Mouse (Mus musculus) lung, postnatal 36 days (tissue): ENCODE measurements around the gene Lmbrd1.
"Not testable (repeated sequence)": the region's sequence is repeated elsewhere in the genome, so short reads cannot be mapped to it uniquely, and the experiment has no call there.

ENCODE experiments used
- DNase-seq: peaks from one replicate; pipeline ENCODE4 v3.0.0; 2022; ENCODE audit warnings: mixed read lengths

Gene Lmbrd1

DNA sequence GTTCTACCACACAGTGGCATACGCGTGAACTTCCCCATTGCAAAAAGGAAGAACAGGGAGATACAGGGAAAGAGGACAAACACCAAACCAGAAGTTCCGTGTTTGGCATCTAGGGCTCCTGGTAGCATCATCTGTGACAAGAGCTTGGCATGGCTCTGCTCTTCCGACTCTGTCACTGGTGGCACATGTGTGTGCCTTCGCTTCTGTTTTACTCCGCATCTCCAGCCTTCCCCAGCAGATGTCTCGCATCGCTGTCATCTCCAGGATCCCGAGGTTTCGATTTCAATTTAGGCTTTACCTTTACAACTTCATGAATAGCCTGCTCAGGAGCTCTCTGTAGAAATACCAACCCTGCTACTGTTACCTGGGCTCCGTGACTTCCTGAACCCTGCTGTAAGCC lies 51.4 kb downstream of the Lmbrd1 start:
- DNase-seq, result no peak

DNA sequence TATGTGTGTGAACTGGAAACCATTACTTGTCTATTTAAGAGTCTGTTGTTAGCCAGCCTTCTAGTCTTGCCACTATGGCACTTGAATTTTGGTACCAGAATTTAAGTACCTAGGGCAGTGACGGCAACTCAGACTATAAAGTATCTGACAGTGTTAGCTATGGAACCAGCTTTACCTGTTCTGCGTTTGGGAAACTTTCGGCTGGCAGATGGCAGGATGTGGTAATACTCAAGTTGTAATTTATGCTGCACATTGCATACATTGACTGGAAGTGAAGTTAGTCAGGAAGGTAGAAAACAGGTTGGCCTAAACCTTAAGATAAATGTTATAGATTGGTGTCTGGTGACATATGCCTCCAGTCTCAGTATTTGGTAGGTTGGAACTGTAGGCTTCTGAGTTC lies 53.9 kb downstream of the Lmbrd1 start:
- DNase-seq, result no peak

DNA sequence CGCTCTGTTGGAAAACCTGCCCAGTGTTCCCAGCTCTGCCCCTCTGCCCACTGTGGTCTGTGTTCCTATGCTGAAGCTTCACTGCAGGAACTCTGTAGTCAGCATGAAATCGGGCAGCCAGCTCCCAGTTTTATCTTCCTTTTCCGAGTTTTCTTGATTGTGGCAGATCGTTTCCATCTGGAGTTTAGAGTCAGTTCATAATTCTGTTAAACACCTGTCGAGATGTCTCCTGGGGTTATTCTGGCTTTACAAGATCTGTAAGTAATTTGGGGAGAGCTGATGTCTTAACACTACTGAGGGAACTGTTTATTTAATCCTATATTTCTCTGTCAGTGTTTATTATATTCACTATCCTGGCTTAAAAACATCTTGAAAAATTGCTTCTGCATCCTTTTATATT lies 56.4 kb downstream of the Lmbrd1 start:
- no peak for DNase-seq

DNA sequence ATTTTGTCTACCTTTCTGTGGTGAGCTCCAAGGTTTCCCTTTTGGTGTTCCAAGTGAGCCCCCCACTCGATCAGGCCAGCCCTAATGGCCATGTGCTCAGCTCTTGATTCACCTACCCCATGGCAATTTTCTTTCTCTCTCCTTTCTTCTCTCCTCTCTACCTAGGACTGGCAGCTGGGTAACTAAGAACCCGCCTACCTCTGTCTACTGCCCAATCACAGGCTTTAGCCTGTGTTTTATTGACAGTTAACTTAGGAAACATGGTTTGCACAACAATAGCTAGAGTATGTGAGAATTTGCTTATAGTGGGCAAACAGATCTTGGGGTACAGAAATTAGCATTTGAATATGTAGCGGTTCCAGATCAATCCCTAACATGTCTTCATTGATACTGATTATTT lies 62.5 kb downstream of the Lmbrd1 start:
- DNase-seq, result no peak

DNA sequence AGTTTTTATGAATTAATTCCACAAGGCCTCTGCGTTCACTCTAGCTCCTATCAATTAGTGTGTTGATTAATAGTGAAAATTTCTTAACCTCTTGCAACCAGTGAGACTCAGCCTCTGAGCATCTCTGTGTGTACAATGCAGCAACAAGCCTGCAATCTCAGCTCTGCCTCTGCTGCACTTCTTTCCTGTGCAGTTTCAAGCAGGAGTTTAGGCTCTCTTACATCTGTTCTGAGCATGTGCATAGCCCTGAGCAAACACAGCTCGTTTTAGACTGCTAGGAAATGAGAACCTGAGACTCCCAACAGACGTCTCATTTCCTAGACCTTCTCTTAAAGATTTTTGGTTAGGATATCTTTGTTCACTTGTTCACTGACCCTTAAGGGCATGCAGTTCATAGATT lies 63.1 kb downstream of the Lmbrd1 start:
- no peak for DNase-seq

DNA sequence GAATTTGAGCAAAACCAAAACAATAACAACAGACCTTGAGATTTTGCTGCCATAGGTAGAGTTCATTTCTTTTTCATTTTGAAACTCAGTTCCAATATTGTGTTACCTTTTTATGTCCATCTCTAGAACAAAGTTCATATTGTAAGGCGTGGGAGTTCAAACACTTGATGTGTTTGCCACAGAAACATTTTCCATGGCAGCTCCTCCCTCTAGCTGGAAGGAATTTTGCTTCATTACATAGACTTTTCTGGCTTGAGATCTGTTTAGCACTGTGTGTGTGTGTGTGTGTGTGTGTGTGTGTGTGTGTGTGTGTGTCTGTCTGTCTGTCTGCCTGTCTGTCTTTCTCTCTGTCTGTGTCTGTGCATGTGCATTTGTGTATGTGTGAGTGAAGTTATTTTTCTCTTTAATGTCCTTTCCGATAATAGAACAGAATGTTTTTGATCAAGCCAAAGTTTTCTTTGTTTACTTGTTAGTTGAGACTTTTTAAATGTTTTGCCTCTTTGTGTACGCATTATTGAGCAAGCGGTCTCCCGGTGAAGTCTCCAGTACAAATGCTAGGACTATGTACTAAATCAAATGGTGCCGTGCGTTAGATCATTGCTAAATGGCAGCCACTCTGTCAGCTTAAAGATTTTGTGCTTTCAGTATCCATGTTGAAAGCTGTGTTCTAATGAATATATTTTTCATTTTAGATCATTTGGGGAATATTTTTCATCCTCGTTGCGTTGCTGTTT lies 64.9 kb downstream of the Lmbrd1 start:
- DNase-seq, result no peak

DNA sequence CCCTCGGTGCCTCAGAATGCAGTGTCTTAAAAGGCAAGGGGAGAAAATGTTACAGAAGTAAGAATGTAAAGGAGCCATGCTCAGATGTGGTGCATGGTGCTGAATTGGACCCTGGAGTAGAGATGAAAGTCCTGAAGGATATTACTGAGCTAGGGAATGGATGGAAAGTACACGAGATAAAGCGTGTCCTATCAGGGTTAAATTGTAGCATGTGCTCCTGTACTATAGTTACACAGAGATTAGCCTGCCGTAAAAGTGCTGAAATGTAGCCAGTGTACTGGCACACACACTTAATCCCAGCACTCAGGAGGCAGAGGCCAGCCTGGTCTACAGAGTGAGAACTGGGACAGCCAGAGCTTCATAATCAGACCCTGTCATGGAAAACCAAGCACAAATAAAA lies 74.3 kb downstream of the Lmbrd1 start:
- DNase-seq, result no peak

DNA sequence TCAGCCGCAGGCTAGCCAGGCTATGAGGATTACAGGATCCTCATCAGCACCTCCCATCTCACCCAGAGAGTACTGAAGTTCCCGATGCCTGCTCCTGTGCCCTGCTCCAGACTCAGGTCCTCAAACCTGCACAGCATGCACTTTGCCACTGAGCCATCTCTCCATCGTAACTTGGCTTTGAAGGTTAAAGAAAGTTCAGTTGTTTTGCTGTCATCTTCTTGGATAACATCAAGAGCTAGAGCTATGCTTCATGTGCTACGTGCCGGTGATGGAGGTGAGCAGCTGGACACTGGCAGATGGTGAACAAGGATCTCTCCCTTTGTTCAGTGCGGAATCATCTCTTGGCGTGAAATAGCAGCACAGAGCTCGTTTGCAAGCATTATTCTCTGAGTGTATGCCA lies 80.1 kb downstream of the Lmbrd1 start:
- no peak for DNase-seq

DNA sequence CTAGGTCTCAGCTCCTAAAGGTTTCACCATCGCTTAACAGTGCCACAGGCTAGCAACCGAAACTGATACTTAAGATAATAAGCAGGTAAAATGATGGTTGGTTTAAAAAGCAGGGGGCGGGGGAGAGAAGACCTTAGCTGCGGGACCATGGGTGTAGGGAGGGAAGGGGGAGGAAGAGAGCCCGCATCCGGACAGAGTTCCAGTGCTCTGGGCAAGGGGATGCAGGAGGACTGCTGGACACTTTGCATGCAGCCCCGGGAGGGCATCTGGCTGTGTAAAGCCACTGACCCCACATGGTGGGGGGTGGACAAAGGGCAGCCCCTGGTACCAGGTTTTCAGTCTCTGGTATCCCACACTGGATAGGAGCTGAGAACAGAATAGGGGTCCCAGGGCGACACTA lies 88.0 kb downstream of the Lmbrd1 start:
- no peak for DNase-seq

DNA sequence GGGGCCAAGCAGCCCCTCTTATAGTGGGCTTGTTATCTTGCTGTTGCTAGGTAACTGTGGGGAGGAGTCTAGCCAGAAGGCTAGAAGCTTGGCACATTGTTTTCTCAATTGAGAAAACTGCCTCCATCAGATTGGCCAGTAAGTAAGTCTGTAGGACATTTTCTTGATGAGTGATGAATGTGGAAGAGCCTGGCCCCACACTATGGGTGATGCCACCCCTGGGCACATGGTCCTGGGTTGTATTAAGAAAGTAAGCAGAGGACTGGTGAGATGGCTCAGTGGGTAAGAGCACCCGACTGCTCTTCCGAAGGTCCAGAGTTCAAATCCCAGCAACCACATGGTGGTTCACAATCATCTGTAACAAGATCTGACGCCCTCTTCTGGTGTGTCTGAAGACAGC lies 88.8 kb downstream of the Lmbrd1 start:
- DNase-seq, result not testable (repeated sequence)

DNA sequence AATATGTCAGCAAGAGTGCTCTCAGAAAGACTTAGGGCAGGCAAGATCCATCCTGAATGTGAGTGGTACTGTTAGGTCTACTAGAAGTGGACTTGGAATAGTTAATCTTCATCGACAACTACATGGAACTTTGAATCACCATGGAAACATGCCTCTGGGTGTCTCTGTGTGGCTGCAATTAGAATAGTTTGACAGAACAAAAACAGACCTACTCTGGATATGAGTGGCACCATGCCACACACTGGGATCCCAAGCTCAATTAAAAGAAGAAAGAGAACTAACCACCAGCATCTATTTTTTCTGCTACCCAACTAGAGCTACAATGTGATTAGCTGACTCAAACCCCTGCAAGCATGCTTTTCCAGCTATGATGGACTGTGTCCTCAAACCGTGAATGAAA lies 95.2 kb downstream of the Lmbrd1 start:
- no peak for DNase-seq

DNA sequence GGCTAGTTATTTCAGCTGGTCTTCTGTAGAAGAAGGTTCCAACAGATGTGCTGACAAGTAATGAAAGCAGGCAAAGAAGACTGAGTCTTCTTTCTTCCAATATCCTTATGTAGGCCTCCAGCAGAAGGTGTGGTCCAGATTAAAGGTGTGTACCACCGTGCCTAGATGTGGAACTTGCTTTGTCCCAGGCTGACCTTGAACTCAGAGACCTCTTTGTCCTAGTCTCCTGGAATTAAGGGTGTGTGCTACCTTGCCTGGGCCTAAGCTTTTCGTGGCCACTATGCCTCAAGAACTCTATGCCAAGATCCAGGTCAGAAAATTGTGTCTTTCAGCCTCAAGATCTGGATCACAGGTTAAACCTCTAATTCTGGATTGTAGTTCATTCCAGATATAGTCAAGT lies 98.1 kb downstream of the Lmbrd1 start:
- no peak for DNase-seq

DNA sequence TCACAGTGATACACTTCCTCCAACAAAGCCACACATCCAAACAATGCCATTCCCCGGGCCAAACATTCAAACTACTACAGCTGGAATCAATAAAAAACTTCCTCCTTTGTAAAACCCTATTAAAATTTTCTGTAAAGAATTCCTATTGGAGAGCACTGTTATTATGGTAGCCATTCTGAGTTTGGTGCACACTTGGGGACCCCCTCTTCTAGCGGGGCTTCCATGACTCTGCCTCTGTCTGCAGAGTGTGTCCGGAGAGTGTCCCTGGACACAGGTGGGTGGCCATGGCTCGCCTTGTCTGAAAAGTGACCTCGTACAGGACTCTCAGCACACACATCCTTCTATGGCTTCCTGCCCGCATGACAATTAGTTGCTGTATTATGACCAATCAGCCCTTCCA lies 114.7 kb downstream of the Lmbrd1 start:
- DNase-seq, result no peak

DNA sequence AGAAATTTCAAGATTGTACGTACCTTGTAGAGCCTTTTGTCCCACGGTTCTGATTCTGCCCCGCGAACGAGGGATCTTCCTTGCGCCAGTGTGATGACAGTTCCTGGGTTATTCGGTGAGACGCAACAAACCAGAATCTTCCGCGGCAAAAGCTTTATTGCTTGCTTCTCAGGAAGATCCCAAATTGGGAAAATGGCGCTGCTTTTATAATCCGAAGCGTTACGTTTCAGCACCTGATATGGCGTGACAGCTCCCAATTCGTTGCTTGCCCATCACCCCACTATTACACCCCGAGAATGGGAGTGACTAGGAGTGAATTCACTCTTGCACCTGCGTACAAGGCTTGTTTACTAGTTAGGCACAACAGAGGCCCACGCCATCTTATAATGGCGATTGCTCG lies 129.5 kb downstream of the Lmbrd1 start:
- DNase-seq, result not testable (repeated sequence)
